Mouse (Mus musculus) megakaryocyte, embryonic 14.5 days (primary cell): ENCODE data around the gene Clec16a.

Source experiments
- FLI1 ChIP-seq: IDR thresholded peaks from 2 replicates; pipeline ENCODE4 v1.6.1; 2012; ENCODE audit warnings: low read length, inconsistent platforms, mixed read lengths
- GATA1 ChIP-seq: IDR thresholded peaks from 3 replicates; pipeline ENCODE4 v1.6.1; 2012; ENCODE audit warnings: mixed read lengths, low read length, inconsistent platforms, borderline replicate concordance

GRCm38 (mm10) chr16:10780631-10781120 is 235.5 kb downstream of the Clec16a start:
- no peak for TF ChIP-seq GATA1
- TF ChIP-seq FLI1: no peak
